Mouse (Mus musculus) embryonic facial prominence, embryonic 11.5 days (tissue): Measurements from ENCODE around the gene Nova2. TPM values are rescaled to one million over a fixed set of nuclear protein-coding genes. Genes with fewer than 3 reads are reported as not detected.

Experiments used
- ATAC-seq: fragments of 200-750 bp; cut with Nextera tagmentation; replicated peaks from 2 replicates; pipeline ENCODE4 v1.8.0; 2017; ENCODE audit warnings: low read depth; ENCODE audit not compliant: insufficient number of reproducible peaks, low FRiP score, low TSS enrichment
- DNase-seq: peaks from one replicate; pipeline ENCODE4 v3.0.0-alpha.2; 2015; ENCODE audit warnings: low spot score
- H3K27ac ChIP-seq: fragments of 300-500 bp; sonication (generic); replicated peaks from 2 replicates; pipeline ENCODE4 v1.5.1; 2014; ENCODE audit warnings: mild to moderate bottlenecking, low read depth, low read length, control low read depth
- H3K27me3 ChIP-seq: fragments of 300-500 bp; sonication (generic); 2 replicates; pipeline ENCODE4 v1.6.1; 2014; ENCODE audit warnings: mild to moderate bottlenecking, low read length, moderate library complexity, mixed read lengths; ENCODE audit not compliant: control insufficient read depth, insufficient read depth
- H3K36me3 ChIP-seq: fragments of 300-500 bp; sonication (generic); replicated peaks from 2 replicates; pipeline ENCODE4 v1.6.1; 2014; ENCODE audit warnings: low read depth, mild to moderate bottlenecking, low read length, moderate library complexity, mixed read lengths; ENCODE audit not compliant: control insufficient read depth, insufficient read depth
- H3K4me1 ChIP-seq: fragments of 300-500 bp; sonication (generic); 2 replicates; pipeline ENCODE4 v1.6.1; 2014; ENCODE audit warnings: low read length, mixed read lengths; ENCODE audit not compliant: control insufficient read depth, insufficient read depth
- H3K4me2 ChIP-seq: fragments of 300-500 bp; sonication (generic); 2 replicates; pipeline ENCODE4 v1.6.1; 2014; ENCODE audit warnings: low read depth, mild to moderate bottlenecking, control low read depth, low read length, moderate library complexity
- H3K4me3 ChIP-seq: fragments of 300-500 bp; sonication (generic); 2 replicates; pipeline ENCODE4 v1.5.1; 2014; ENCODE audit warnings: low read depth, low read length, control low read depth
- H3K9ac ChIP-seq: fragments of 300-500 bp; sonication (generic); replicated peaks from 2 replicates; pipeline ENCODE4 v1.6.1; 2014; ENCODE audit warnings: mild to moderate bottlenecking, control low read depth, low read length
- H3K9me3 ChIP-seq: fragments of 300-500 bp; sonication (generic); replicated peaks from 2 replicates; pipeline ENCODE4 v1.6.1; 2016; ENCODE audit warnings: mild to moderate bottlenecking, low read length, inconsistent platforms, mixed read lengths; ENCODE audit not compliant: control insufficient read depth
- WGBS: fragments of 180-500 bp; shearing (Covaris S2); extraction: QIAGEN DNeasy Blood & Tissue Kit; methylation state at CpG from one replicate; pipeline ENCODE4 v1.1.7; 2014; 5-methylcytosine and 5-hydroxymethylcytosine counted together
- polyA plus RNA-seq: library from polyadenylated mRNA; unstranded; fragments of >200 nt; fragmentation: Nextera tagmentation; extraction: Ambion mirVana; gene quantifications from 2 replicates; pipeline ENCODE4 v1.2.1, GENCODE M21; 2014

The Nova2 gene
- polyA plus RNA-seq, 1 experiment from 2014 or later, result 1.4 TPM

- Histone ChIP-seq H3K9me3 (no peaks in the 10 kb centered on the region), H3K4me1 (no peaks in the 10 kb centered on the region), H3K27ac (no peak overlapping the region), H3K4me3 (no peak overlapping the region), H3K9ac (no peak overlapping the region), H3K36me3 (no peaks in the 10 kb centered on the region), H3K4me2 (no peak overlapping the region), H3K27me3 (no peaks in the 10 kb centered on the region)
- WGBS, result 78% methylated on average over 4 of the region's 4 CpGs
- ATAC-seq, result no peak
- DNase-seq, result no peak
Observed at GRCm38 (mm10) chr7:18916254-18916653, 9.4 kb upstream of the Nova2 start.

- no peak overlapping the region for H3K4me2 ChIP-seq
- no peaks in the 10 kb centered on the region for H3K9me3 ChIP-seq
- no peak for ATAC-seq
- no peak overlapping the region for H3K27ac ChIP-seq
- DNase-seq, result no peak
- H3K4me1 ChIP-seq, result no peaks in the 10 kb centered on the region
- no peak overlapping the region for H3K9ac ChIP-seq
- 62% methylated on average over 3 of the region's 3 CpGs for WGBS
- H3K27me3 ChIP-seq, result no peaks in the 10 kb centered on the region
- H3K36me3 ChIP-seq, result no peaks in the 10 kb centered on the region
- H3K4me3 ChIP-seq, result no peak overlapping the region
Observed at GRCm38 (mm10) chr7:18917931-18918330, 7.8 kb upstream of the Nova2 start.

- H3K9ac ChIP-seq, result no peak overlapping the region
- H3K27me3 ChIP-seq, result peaks cover 9% of the 10 kb centered on the region
- H3K9me3 ChIP-seq, result no peaks in the 10 kb centered on the region
- WGBS, result 2% methylated on average over 12 of the region's 12 CpGs
- ATAC-seq (0 out of 2 replicates have a peak, but pooled peaks have one; percentile 30), DNase-seq (peak; percentile 60)
- no peak overlapping the region for H3K27ac ChIP-seq
- H3K4me3 ChIP-seq, result no peak overlapping the region
- 0 out of 2 replicates have a peak, but pooled peaks cover 3% of the 10 kb centered on the region for H3K4me1 ChIP-seq
- no peak overlapping the region for H3K4me2 ChIP-seq
- H3K36me3 ChIP-seq, result no peaks in the 10 kb centered on the region
Observed at GRCm38 (mm10) chr7:18921069-18921468, 4.6 kb upstream of the Nova2 start.

GRCm38 (mm10) chr7:18922807-18923206 lies 2.9 kb upstream of the Nova2 start:
- Histone ChIP-seq H3K27me3 (peaks cover 21% of the 10 kb centered on the region), H3K4me1 (0 out of 2 replicates have a peak, but pooled peaks cover 3% of the 10 kb centered on the region), H3K9me3 (no peaks in the 10 kb centered on the region), H3K9ac (no peak overlapping the region), H3K4me3 (no peak overlapping the region), H3K27ac (no peak overlapping the region), H3K4me2 (no peak overlapping the region), H3K36me3 (no peaks in the 10 kb centered on the region)
- ATAC-seq (no peak), DNase-seq (no peak)
- 38% methylated on average over 5 of the region's 5 CpGs for WGBS

- H3K4me3 ChIP-seq, result no peak overlapping the region
- H3K4me2 ChIP-seq, result no peak overlapping the region
- no peaks in the 10 kb centered on the region for H3K36me3 ChIP-seq
- no peak overlapping the region for H3K9ac ChIP-seq
- no peaks in the 10 kb centered on the region for H3K9me3 ChIP-seq
- 0 out of 2 replicates have a peak, but pooled peaks cover 3% of the 10 kb centered on the region for H3K4me1 ChIP-seq
- ATAC-seq (no peak), DNase-seq (no peak)
- H3K27me3 ChIP-seq, result peaks cover 21% of the 10 kb centered on the region
- no peak overlapping the region for H3K27ac ChIP-seq
- WGBS, result 73% methylated on average over 11 of the region's 11 CpGs
Observed at GRCm38 (mm10) chr7:18923267-18923666, 2.4 kb upstream of the Nova2 start.

- H3K4me2 ChIP-seq, result no peak overlapping the region
- DNase-seq (no peak), ATAC-seq (no peak; the same call in 1 of the 2 replicates)
- H3K4me1 ChIP-seq, result 0 out of 2 replicates have a peak, but pooled peaks cover 3% of the 10 kb centered on the region
- H3K27me3 ChIP-seq, result peaks cover 21% of the 10 kb centered on the region
- no peak overlapping the region for H3K9ac ChIP-seq
- H3K27ac ChIP-seq, result no peak overlapping the region
- WGBS, result 32% methylated on average over 4 of the region's 4 CpGs
- no peaks in the 10 kb centered on the region for H3K9me3 ChIP-seq
- no peak overlapping the region for H3K4me3 ChIP-seq
- H3K36me3 ChIP-seq, result no peaks in the 10 kb centered on the region
Observed at GRCm38 (mm10) chr7:18923711-18924191, 1.9 kb upstream of the Nova2 start.

GRCm38 (mm10) chr7:18924321-18924720 lies 1.4 kb upstream of the Nova2 start:
- no peak for ATAC-seq
- no peak for DNase-seq
- WGBS, result 11% methylated on average over 8 of the region's 8 CpGs
- Histone ChIP-seq H3K4me2 (no peak overlapping the region), H3K4me3 (no peak overlapping the region), H3K9ac (no peak overlapping the region), H3K9me3 (no peaks in the 10 kb centered on the region), H3K27me3 (peaks cover 21% of the 10 kb centered on the region), H3K27ac (no peak overlapping the region), H3K4me1 (0 out of 2 replicates have a peak, but pooled peaks cover 3% of the 10 kb centered on the region), H3K36me3 (no peaks in the 10 kb centered on the region)

GRCm38 (mm10) chr7:18926041-18926790 lies 528 bp downstream of the Nova2 start:
- Histone ChIP-seq H3K4me1 (0 out of 2 replicates have a peak, but pooled peaks cover 3% of the 10 kb centered on the region), H3K9ac (peak overlapping the region; percentile 72), H3K4me3 (peak overlapping the region; percentile 61), H3K27me3 (peaks cover 21% of the 10 kb centered on the region), H3K36me3 (no peaks in the 10 kb centered on the region), H3K9me3 (no peaks in the 10 kb centered on the region), H3K27ac (no peak overlapping the region), H3K4me2 (peak overlapping the region; percentile 87)
- WGBS, result 3% methylated on average over 37 of the region's 42 CpGs
- peak; percentile 45 for ATAC-seq
- peak; percentile 24 for DNase-seq
